Mouse (Mus musculus) neural tube, embryonic 14.5 days (tissue): Measurements from ENCODE around the gene Lime1. TPM values are rescaled to one million over a fixed set of nuclear protein-coding genes. Genes with fewer than 3 reads are reported as not detected.

ENCODE experiments used
- ATAC-seq: fragments of 200-750 bp; cut with Nextera tagmentation; 2 replicates; pipeline ENCODE4 v1.8.0; 2017; ENCODE audit warnings: low read depth, mild to moderate bottlenecking, moderate TSS enrichment, moderate library complexity
- H3K27ac ChIP-seq: fragments of 300-500 bp; sonication (generic); 2 replicates; pipeline ENCODE4 v1.5.1; 2014; ENCODE audit warnings: low read depth, mild to moderate bottlenecking, control low read depth, low read length, moderate library complexity, mixed read lengths
- H3K27me3 ChIP-seq: fragments of 300-500 bp; sonication (generic); 2 replicates; pipeline ENCODE4 v1.6.1; 2014; ENCODE audit warnings: low read length; ENCODE audit not compliant: control insufficient read depth, insufficient read depth
- H3K36me3 ChIP-seq: fragments of 300-500 bp; sonication (generic); 2 replicates; pipeline ENCODE4 v1.6.1; 2014; ENCODE audit warnings: low read length, mixed read lengths; ENCODE audit not compliant: control insufficient read depth, insufficient read depth
- H3K4me1 ChIP-seq: fragments of 300-500 bp; sonication (generic); 2 replicates; pipeline ENCODE4 v1.6.1; 2014; ENCODE audit warnings: low read length; ENCODE audit not compliant: control insufficient read depth, insufficient read depth
- H3K4me2 ChIP-seq: fragments of 300-500 bp; sonication (generic); 2 replicates; pipeline ENCODE4 v1.6.1; 2014; ENCODE audit warnings: mild to moderate bottlenecking, low read depth, low read length, control low read depth
- H3K4me3 ChIP-seq: fragments of 300-500 bp; sonication (generic); 2 replicates; pipeline ENCODE4 v1.5.1; 2014; ENCODE audit warnings: low read depth, low read length, control low read depth, mixed read lengths
- H3K9ac ChIP-seq: fragments of 300-500 bp; sonication (generic); replicated peaks from 2 replicates; pipeline ENCODE4 v1.6.1; 2014; ENCODE audit warnings: low read depth, mild to moderate bottlenecking, control low read depth, low read length, mixed read lengths
- H3K9me3 ChIP-seq: fragments of 300-500 bp; sonication (generic); 2 replicates; pipeline ENCODE4 v1.6.1; 2016; ENCODE audit warnings: low read length; ENCODE audit not compliant: control insufficient read depth
- WGBS: fragments of 180-500 bp; shearing (Covaris S2); extraction: QIAGEN DNeasy Blood & Tissue Kit; methylation state at CpG from one replicate; pipeline ENCODE4 v1.1.7; 2014; 5-methylcytosine and 5-hydroxymethylcytosine counted together
- polyA plus RNA-seq: library from polyadenylated mRNA; unstranded; fragments of >200 nt; fragmentation: Nextera tagmentation; extraction: Ambion mirVana; gene quantifications from 2 replicates; pipeline ENCODE4 v1.2.1, GENCODE M21; 2014

Lime1 gene
- polyA plus RNA-seq, 1 experiment from 2014 or later = 46.2 TPM

GRCm38 (mm10) chr2:181384919-181385391 is 5.1 kb downstream of the Lime1 start:
- H3K9me3 ChIP-seq = no peaks in the 10 kb centered on the region
- H3K27ac ChIP-seq = no peak overlapping the region
- 91% methylated on average over 4 of the region's 4 CpGs for WGBS
- no peak overlapping the region for H3K4me3 ChIP-seq
- no peak overlapping the region for H3K4me2 ChIP-seq
- no peak overlapping the region for H3K9ac ChIP-seq
- H3K27me3 ChIP-seq = no peaks in the 10 kb centered on the region
- peaks cover 49% of the 10 kb centered on the region for H3K36me3 ChIP-seq
- no peaks in the 10 kb centered on the region for H3K4me1 ChIP-seq
- no peak for ATAC-seq

GRCm38 (mm10) chr2:181385885-181386284 is 6.0 kb downstream of the Lime1 start:
- ATAC-seq = no peak
- Histone ChIP-seq H3K9ac (no peak overlapping the region), H3K27me3 (no peaks in the 10 kb centered on the region), H3K36me3 (peaks cover 45% of the 10 kb centered on the region), H3K27ac (no peak overlapping the region), H3K4me3 (no peak overlapping the region), H3K9me3 (no peaks in the 10 kb centered on the region), H3K4me1 (no peaks in the 10 kb centered on the region), H3K4me2 (no peak overlapping the region)
- 68% methylated on average over 3 of the region's 3 CpGs for WGBS

DNA sequence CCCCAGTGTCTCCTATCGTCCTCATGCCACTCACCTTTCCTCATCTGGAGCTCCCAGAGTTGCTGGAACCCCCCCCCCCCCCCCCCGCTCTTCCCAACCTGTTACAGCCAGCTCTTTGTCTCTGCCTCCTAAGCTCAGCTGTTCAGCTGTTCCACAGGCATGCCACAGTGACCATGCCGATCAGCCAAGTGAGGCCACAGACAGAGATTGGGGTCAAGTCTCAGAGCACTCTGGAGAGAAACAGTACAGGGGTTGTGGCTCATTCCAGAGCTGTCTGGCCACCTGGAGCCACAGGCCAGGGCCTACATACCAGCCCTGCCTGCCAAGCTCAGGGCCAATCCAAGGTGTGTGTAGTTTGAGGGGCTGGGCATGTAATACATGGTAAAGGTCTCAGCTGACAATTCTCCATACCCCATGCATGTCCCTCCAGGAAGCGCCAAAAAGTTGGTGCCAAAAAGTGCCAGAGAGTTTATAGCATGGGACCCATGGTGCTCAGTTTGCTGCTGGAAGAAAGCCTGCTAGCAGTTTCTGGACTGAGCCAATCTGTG is 6.9 kb downstream of the Lime1 start:
- Histone ChIP-seq H3K4me3 (no peak overlapping the region), H3K9ac (no peak overlapping the region), H3K27me3 (no peaks in the 10 kb centered on the region), H3K27ac (no peak overlapping the region), H3K9me3 (no peaks in the 10 kb centered on the region), H3K4me1 (no peaks in the 10 kb centered on the region), H3K4me2 (no peak overlapping the region), H3K36me3 (peaks cover 38% of the 10 kb centered on the region)
- WGBS = 89% methylated on average over 4 of the region's 4 CpGs
- ATAC-seq = no peak

GRCm38 (mm10) chr2:181390136-181390870 is 10.4 kb downstream of the Lime1 start:
- Histone ChIP-seq H3K4me1 (no peaks in the 10 kb centered on the region), H3K27ac (no peak overlapping the region), H3K9me3 (no peaks in the 10 kb centered on the region), H3K4me2 (no peak overlapping the region), H3K27me3 (no peaks in the 10 kb centered on the region), H3K4me3 (no peak overlapping the region), H3K9ac (no peak overlapping the region), H3K36me3 (peaks cover 17% of the 10 kb centered on the region)
- WGBS = 91% methylated on average over 4 of the region's 4 CpGs
- no peak for ATAC-seq

DNA sequence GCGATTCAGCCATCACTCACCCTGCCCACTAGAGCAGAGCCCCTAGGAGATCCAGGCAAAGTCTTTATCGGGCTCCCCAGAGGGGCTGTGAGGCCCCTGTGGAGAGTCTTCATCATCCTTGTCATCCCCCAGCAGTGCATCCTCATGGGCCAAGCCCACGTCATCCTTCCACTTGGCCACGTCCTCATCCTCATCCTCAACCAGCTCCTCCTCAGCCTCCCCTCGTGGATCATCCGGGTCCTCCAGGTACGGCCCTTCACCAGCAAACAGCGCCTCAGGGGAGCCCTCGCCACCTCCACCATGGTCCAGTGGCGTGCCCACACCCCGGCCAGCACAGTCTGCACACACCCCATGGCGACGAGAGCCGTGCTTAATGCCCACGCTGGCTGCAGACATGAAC is 11.1 kb downstream of the Lime1 start:
- H3K9ac ChIP-seq = no peak overlapping the region
- peaks cover 11% of the 10 kb centered on the region for H3K36me3 ChIP-seq
- 94% methylated on average over 15 of the region's 15 CpGs for WGBS
- H3K4me3 ChIP-seq = no peak overlapping the region
- H3K4me1 ChIP-seq = no peaks in the 10 kb centered on the region
- H3K4me2 ChIP-seq = no peak overlapping the region
- no peak overlapping the region for H3K27ac ChIP-seq
- ATAC-seq = no peak
- no peaks in the 10 kb centered on the region for H3K9me3 ChIP-seq
- no peaks in the 10 kb centered on the region for H3K27me3 ChIP-seq

GRCm38 (mm10) chr2:181391541-181391940 is 11.7 kb downstream of the Lime1 start:
- Histone ChIP-seq H3K4me3 (no peak overlapping the region), H3K9me3 (no peaks in the 10 kb centered on the region), H3K9ac (no peak overlapping the region), H3K27me3 (no peaks in the 10 kb centered on the region), H3K36me3 (peaks cover 6% of the 10 kb centered on the region; the same call in 1 of the 2 replicates), H3K4me1 (no peaks in the 10 kb centered on the region), H3K4me2 (no peak overlapping the region), H3K27ac (no peak overlapping the region)
- no peak for ATAC-seq
- WGBS = 74% methylated on average over 2 of the region's 2 CpGs

DNA sequence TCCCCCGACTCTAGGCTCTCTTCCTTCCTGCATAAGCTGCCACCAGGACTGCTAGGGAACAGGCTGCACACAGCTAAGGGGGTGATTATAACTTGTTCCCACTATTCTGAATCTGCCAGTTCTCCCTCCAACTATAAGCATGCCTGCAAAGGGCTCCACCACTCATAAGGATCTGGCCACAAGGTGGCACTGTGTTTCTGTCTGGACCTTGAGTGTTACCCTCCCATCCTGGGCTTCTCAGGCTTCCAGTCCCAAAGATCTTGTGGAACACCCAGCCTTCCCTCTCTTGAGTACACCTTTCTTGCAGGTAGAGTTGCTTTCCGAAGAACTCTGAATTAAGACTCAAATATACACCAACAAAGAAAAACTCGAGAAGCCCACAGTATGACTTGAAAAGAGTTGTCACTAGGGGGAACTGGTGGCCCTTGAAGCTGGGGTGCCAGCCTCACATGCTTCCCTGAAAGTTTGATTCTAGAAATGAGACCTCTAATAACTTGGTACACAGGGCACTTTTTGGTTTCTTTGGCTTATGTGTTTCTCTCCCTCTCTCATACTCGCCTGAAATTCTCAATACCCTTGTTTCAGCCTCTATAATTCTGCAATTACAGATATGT is 12.8 kb downstream of the Lime1 start:
- Histone ChIP-seq H3K4me2 (no peak overlapping the region), H3K4me1 (no peaks in the 10 kb centered on the region), H3K4me3 (no peak overlapping the region), H3K27ac (no peak overlapping the region), H3K9ac (no peak overlapping the region), H3K27me3 (no peaks in the 10 kb centered on the region), H3K36me3 (peaks cover 3% of the 10 kb centered on the region; the same call in 1 of the 2 replicates), H3K9me3 (no peaks in the 10 kb centered on the region)
- WGBS = 33% methylated on average over 4 of the region's 4 CpGs
- peak; percentile 82 for ATAC-seq

- no peaks in the 10 kb centered on the region for H3K27me3 ChIP-seq
- H3K4me3 ChIP-seq = no peak overlapping the region
- H3K27ac ChIP-seq = no peak overlapping the region
- H3K4me2 ChIP-seq = no peak overlapping the region
- peaks cover 3% of the 10 kb centered on the region; the same call in 1 of the 2 replicates for H3K36me3 ChIP-seq
- no peaks in the 10 kb centered on the region for H3K9me3 ChIP-seq
- no peak overlapping the region for H3K9ac ChIP-seq
- no peak for ATAC-seq
- H3K4me1 ChIP-seq = no peaks in the 10 kb centered on the region
- 97% methylated on average over 3 of the region's 3 CpGs for WGBS
These were observed 14.2 kb downstream of the Lime1 start for GRCm38 (mm10) chr2:181394086-181394485.

GRCm38 (mm10) chr2:181397207-181397761 is 17.4 kb downstream of the Lime1 start:
- Histone ChIP-seq H3K4me2 (no peak overlapping the region), H3K27me3 (no peaks in the 10 kb centered on the region), H3K9ac (no peak overlapping the region), H3K36me3 (no peaks in the 10 kb centered on the region), H3K9me3 (no peaks in the 10 kb centered on the region), H3K4me1 (no peaks in the 10 kb centered on the region), H3K4me3 (no peak overlapping the region), H3K27ac (no peak overlapping the region)
- WGBS = 58% methylated on average over 5 of the region's 5 CpGs
- no peak for ATAC-seq
